In the genomic region with DNA sequence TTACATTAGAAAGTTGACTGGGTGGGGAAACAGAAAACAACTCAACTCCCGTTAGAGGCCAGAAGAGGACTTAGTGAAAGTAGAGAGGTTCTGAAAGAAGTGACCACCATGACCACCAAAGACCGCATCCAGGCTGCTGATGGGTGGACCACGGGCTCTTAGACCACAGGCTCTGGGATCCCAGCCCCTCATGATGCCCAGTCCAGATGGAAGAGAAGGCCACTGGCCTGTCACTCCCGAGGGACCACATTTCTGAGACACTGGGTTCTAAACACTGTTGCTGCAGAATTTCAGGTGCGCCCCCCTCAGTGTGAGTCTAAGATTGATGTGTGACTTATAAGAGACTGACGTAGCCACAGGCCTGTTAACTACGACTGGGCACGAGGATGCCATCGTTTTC, we compare ENCODE assay signal across 25 mouse cellular contexts. TPM values are rescaled to one million over a fixed set of nuclear protein-coding genes. Genes with fewer than 3 reads are reported as not detected.
DNase-seq lines count a peak whose midpoint lies in the region; ATAC-seq and TF ChIP-seq lines count a peak whose summit lies in the region.
"Had no signal": no experiment of that assay in that cellular context is flagged by ENCODE, and none has a peak within 500 bp of the region (broad histone marks: within the 10 kb centered on the region; RNA-seq: fewer than 3 reads in every experiment).

No protein-coding gene starts in this region.

- no peak for ATAC-seq in forebrain, postnatal 0 days
- ATAC-seq in midbrain, embryonic 12.5 days (ENCODE audit: low FRiP score, low read depth) = 0 out of 2 replicates have a peak, but pooled peaks have one; percentile 7
- ATAC-seq in midbrain, postnatal 0 days (ENCODE audit: low FRiP score) = no peak
- no peak for ATAC-seq in forebrain, embryonic 16.5 days
- ATAC-seq: intestine, embryonic 15.5 days had no signal

- DNase-seq in forebrain, embryonic 10.5 days (ENCODE audit: extremely low spot score, low spot score) = peak; percentile 32
- no peak for DNase-seq in forebrain, postnatal 0 days
- no peak for DNase-seq in midbrain, postnatal 0 days (ENCODE audit: low spot score)
- no peak for DNase-seq in cerebellum, postnatal 36 days
- no peak for DNase-seq in limb, embryonic 10.5 days (ENCODE audit: low spot score)
- DNase-seq: adrenal gland, postnatal 10 days; cerebellum, adult 2 months; cerebellum, postnatal 25 days; gastrocnemius, postnatal 36 days; heart, postnatal 4 days; kidney, postnatal 4 days; lung, embryonic 14.5 days; lung, postnatal 36 days; thymus, adult 18-20 months; thymus, postnatal 36 days had no signal

- H3K9ac ChIP-seq in forebrain, postnatal 0 days = no peak overlapping the region
- H3K9ac ChIP-seq in midbrain, embryonic 12.5 days (replicated peaks) = no peak overlapping the region
- H3K9ac ChIP-seq in midbrain, postnatal 0 days (replicated peaks; ENCODE audit: low read length, poor library complexity, severe bottlenecking) = no peak overlapping the region
- H3K9ac ChIP-seq in forebrain, embryonic 16.5 days (replicated peaks; ENCODE audit: low read depth, low read length) = no peak overlapping the region
- H3K9ac ChIP-seq: hindbrain, embryonic 15.5 days; intestine, embryonic 15.5 days; limb, embryonic 15.5 days; liver, embryonic 14.5 days; lung, embryonic 14.5 days; stomach, embryonic 15.5 days had no signal

- H3K9me3 ChIP-seq in forebrain, embryonic 10.5 days = no peaks in the 10 kb centered on the region
- H3K9me3 ChIP-seq in forebrain, postnatal 0 days (ENCODE audit: low read length) = no peaks in the 10 kb centered on the region
- peaks cover 4% of the 10 kb centered on the region; the same call in 1 of the 2 replicates for H3K9me3 ChIP-seq in midbrain, embryonic 12.5 days
- H3K9me3 ChIP-seq in midbrain, postnatal 0 days (ENCODE audit: low read length) = no peaks in the 10 kb centered on the region
- H3K9me3 ChIP-seq in forebrain, embryonic 16.5 days (ENCODE audit: control insufficient read depth, low read length) = no peaks in the 10 kb centered on the region
- no peaks in the 10 kb centered on the region for H3K9me3 ChIP-seq in limb, embryonic 10.5 days (replicated peaks)
- H3K9me3 ChIP-seq: hindbrain, embryonic 15.5 days; intestine, embryonic 15.5 days; limb, embryonic 15.5 days; stomach, embryonic 15.5 days had no signal

- no peak for TF ChIP-seq CTCF in forebrain, postnatal 0 days (IDR thresholded peaks at IDR 0.05; ENCODE audit: low read depth)
- TF ChIP-seq CTCF in midbrain, postnatal 0 days (IDR thresholded peaks at IDR 0.05) = no peak

- H3K4me3 ChIP-seq in forebrain, embryonic 10.5 days = peak overlapping the region; percentile 24
- no peak overlapping the region for H3K4me3 ChIP-seq in forebrain, postnatal 0 days (ENCODE audit: low read depth, low read length)
- H3K4me3 ChIP-seq in midbrain, embryonic 12.5 days = no peak overlapping the region
- no peak overlapping the region for H3K4me3 ChIP-seq in midbrain, postnatal 0 days (ENCODE audit: low read depth, low read length)
- H3K4me3 ChIP-seq in forebrain, embryonic 16.5 days (replicated peaks; ENCODE audit: low read length) = no peak overlapping the region
- H3K4me3 ChIP-seq in limb, embryonic 10.5 days = no peak overlapping the region
- H3K4me3 ChIP-seq: hindbrain, embryonic 15.5 days; intestine, embryonic 15.5 days; limb, embryonic 15.5 days; megakaryocyte, embryonic 14.5 days; myocyte; stomach, embryonic 15.5 days had no signal

- H3K4me1 ChIP-seq in forebrain, embryonic 10.5 days = peaks cover 45% of the 10 kb centered on the region
- peaks cover 9% of the 10 kb centered on the region; the same call in 1 of the 2 replicates for H3K4me1 ChIP-seq in forebrain, postnatal 0 days (ENCODE audit: insufficient read depth)
- peaks cover 29% of the 10 kb centered on the region for H3K4me1 ChIP-seq in midbrain, embryonic 12.5 days
- no peaks in the 10 kb centered on the region for H3K4me1 ChIP-seq in midbrain, postnatal 0 days (ENCODE audit: insufficient read depth, low read length)
- peaks cover 15% of the 10 kb centered on the region for H3K4me1 ChIP-seq in forebrain, embryonic 16.5 days (replicated peaks; ENCODE audit: control insufficient read depth, insufficient read depth, low read length)
- peaks cover 18% of the 10 kb centered on the region for H3K4me1 ChIP-seq in limb, embryonic 10.5 days
- H3K4me1 ChIP-seq: limb, embryonic 15.5 days; stomach, embryonic 15.5 days had no signal

- H3K4me2 ChIP-seq in forebrain, postnatal 0 days (ENCODE audit: low read depth) = no peak overlapping the region
- peak overlapping the region; percentile 7; the same call in 1 of the 2 replicates for H3K4me2 ChIP-seq in midbrain, embryonic 12.5 days (replicated peaks)
- no peak overlapping the region for H3K4me2 ChIP-seq in midbrain, postnatal 0 days (ENCODE audit: low read depth, low read length, poor library complexity, severe bottlenecking)
- no peak overlapping the region for H3K4me2 ChIP-seq in forebrain, embryonic 16.5 days (ENCODE audit: low read length)
- H3K4me2 ChIP-seq: hindbrain, embryonic 15.5 days; intestine, embryonic 15.5 days; limb, embryonic 15.5 days; lung, embryonic 14.5 days; stomach, embryonic 15.5 days had no signal

- no peaks in the 10 kb centered on the region for H3K27me3 ChIP-seq in forebrain, embryonic 10.5 days (ENCODE audit: poor library complexity, severe bottlenecking)
- no peaks in the 10 kb centered on the region for H3K27me3 ChIP-seq in forebrain, postnatal 0 days (ENCODE audit: insufficient read depth, low read length)
- H3K27me3 ChIP-seq in midbrain, embryonic 12.5 days = peaks cover 13% of the 10 kb centered on the region
- no peaks in the 10 kb centered on the region for H3K27me3 ChIP-seq in midbrain, postnatal 0 days (ENCODE audit: insufficient read depth, low read length)
- H3K27me3 ChIP-seq in forebrain, embryonic 16.5 days (replicated peaks; ENCODE audit: control insufficient read depth, insufficient read depth, low read length) = no peaks in the 10 kb centered on the region
- H3K27me3 ChIP-seq in limb, embryonic 10.5 days (ENCODE audit: low read depth, poor library complexity, severe bottlenecking) = no peaks in the 10 kb centered on the region
- H3K27me3 ChIP-seq: intestine, embryonic 15.5 days; limb, embryonic 15.5 days; stomach, embryonic 15.5 days had no signal

- H3K36me3 ChIP-seq in forebrain, embryonic 10.5 days (replicated peaks) = no peaks in the 10 kb centered on the region
- no peaks in the 10 kb centered on the region for H3K36me3 ChIP-seq in forebrain, postnatal 0 days (ENCODE audit: insufficient read depth)
- no peaks in the 10 kb centered on the region for H3K36me3 ChIP-seq in midbrain, embryonic 12.5 days
- no peaks in the 10 kb centered on the region for H3K36me3 ChIP-seq in midbrain, postnatal 0 days (ENCODE audit: insufficient read depth, low read length)
- H3K36me3 ChIP-seq in forebrain, embryonic 16.5 days (ENCODE audit: control insufficient read depth, insufficient read depth) = no peaks in the 10 kb centered on the region
- no peaks in the 10 kb centered on the region for H3K36me3 ChIP-seq in limb, embryonic 10.5 days
- H3K36me3 ChIP-seq: hindbrain, embryonic 15.5 days; intestine, embryonic 15.5 days; limb, embryonic 15.5 days; stomach, embryonic 15.5 days had no signal

- 65% methylated on average over 9 of the region's 9 CpGs for WGBS in forebrain, embryonic 10.5 days
- 47% methylated on average over 9 of the region's 9 CpGs for WGBS in forebrain, postnatal 0 days
- 67% methylated on average over 9 of the region's 9 CpGs for WGBS in midbrain, embryonic 12.5 days
- 73% methylated on average over 9 of the region's 9 CpGs for WGBS in midbrain, postnatal 0 days
- WGBS in forebrain, embryonic 16.5 days = 40% methylated on average over 9 of the region's 9 CpGs
- 87% methylated on average over 9 of the region's 9 CpGs for WGBS in limb, embryonic 10.5 days

- peak overlapping the region; percentile 90 for H3K27ac ChIP-seq in forebrain, embryonic 10.5 days
- H3K27ac ChIP-seq in forebrain, postnatal 0 days (ENCODE audit: low read depth, low read length) = no peak overlapping the region
- peak overlapping the region; percentile 68 for H3K27ac ChIP-seq in midbrain, embryonic 12.5 days (replicated peaks)
- no peak overlapping the region for H3K27ac ChIP-seq in midbrain, postnatal 0 days (ENCODE audit: low read depth, low read length)
- H3K27ac ChIP-seq in forebrain, embryonic 16.5 days (ENCODE audit: low read length) = peak overlapping the region; percentile 77
- H3K27ac ChIP-seq in limb, embryonic 10.5 days = no peak overlapping the region
- H3K27ac ChIP-seq: hindbrain, embryonic 15.5 days; intestine, embryonic 15.5 days; limb, embryonic 15.5 days; liver, embryonic 14.5 days; stomach, embryonic 15.5 days had no signal

RNA-seq across cellular contexts. Expression of a gene that starts 5.2 kb away (rescaled TPM):
- 71.6 and 74.4 TPM in 2 replicates for polyA plus RNA-seq in forebrain, embryonic 10.5 days (2016; fragmentation: Nextera tagmentation; extraction: Ambion mirVana)
- total RNA-seq in forebrain, postnatal 0 days (2014; rRNA removed) = 80.3 and 83.2 TPM in 2 replicates
- polyA plus RNA-seq in forebrain, postnatal 0 days (2015; fragmentation: Nextera tagmentation; extraction: Ambion mirVana) = 41.1 and 47.9 TPM in 2 replicates
- 77.0 and 78.1 TPM in 2 replicates for polyA plus RNA-seq in midbrain, embryonic 12.5 days (2016; fragmentation: Nextera tagmentation; extraction: Ambion mirVana)
- 53.0 and 75.3 TPM in 2 replicates for total RNA-seq in midbrain, postnatal 0 days (2014; rRNA removed)
- polyA plus RNA-seq in midbrain, postnatal 0 days (2015; fragmentation: Nextera tagmentation; extraction: Ambion mirVana) = 48.8 and 49.5 TPM in 2 replicates
- polyA plus RNA-seq in forebrain, embryonic 16.5 days (2015; fragmentation: Nextera tagmentation; extraction: Ambion mirVana) = 85.2 and 89.8 TPM in 2 replicates
- 66.0 and 71.8 TPM in 2 replicates for polyA plus RNA-seq in limb, embryonic 10.5 days (2016; fragmentation: Nextera tagmentation; extraction: Ambion mirVana)

RNA-seq across cellular contexts. Expression of a gene that starts 47.9 kb away (rescaled TPM):
- 29.9 and 30.4 TPM in 2 replicates for polyA plus RNA-seq in forebrain, embryonic 10.5 days (2016; fragmentation: Nextera tagmentation; extraction: Ambion mirVana)
- 15.3 and 27.9 TPM in 2 replicates for total RNA-seq in forebrain, postnatal 0 days (2014; rRNA removed)
- 20.3 and 24.0 TPM in 2 replicates for polyA plus RNA-seq in forebrain, postnatal 0 days (2015; fragmentation: Nextera tagmentation; extraction: Ambion mirVana)
- 21.3 and 23.3 TPM in 2 replicates for polyA plus RNA-seq in midbrain, embryonic 12.5 days (2016; fragmentation: Nextera tagmentation; extraction: Ambion mirVana)
- total RNA-seq in midbrain, postnatal 0 days (2014; rRNA removed) = 19.0 and 22.2 TPM in 2 replicates
- 25.0 and 26.2 TPM in 2 replicates for polyA plus RNA-seq in midbrain, postnatal 0 days (2015; fragmentation: Nextera tagmentation; extraction: Ambion mirVana)
- 23.8 and 30.4 TPM in 2 replicates for polyA plus RNA-seq in forebrain, embryonic 16.5 days (2015; fragmentation: Nextera tagmentation; extraction: Ambion mirVana)
- polyA plus RNA-seq in limb, embryonic 10.5 days (2016; fragmentation: Nextera tagmentation; extraction: Ambion mirVana) = 30.3 and 33.0 TPM in 2 replicates

RNA-seq across cellular contexts. Expression of a gene that starts 48.0 kb away (rescaled TPM):
- polyA plus RNA-seq in forebrain, embryonic 10.5 days (2016; fragmentation: Nextera tagmentation; extraction: Ambion mirVana) = 0.31 and 0.42 TPM in 2 replicates
- 2.5 and 4.3 TPM in 2 replicates for total RNA-seq in forebrain, postnatal 0 days (2014; rRNA removed)
- 0.45 and 0.85 TPM in 2 replicates for polyA plus RNA-seq in forebrain, postnatal 0 days (2015; fragmentation: Nextera tagmentation; extraction: Ambion mirVana)
- polyA plus RNA-seq in midbrain, embryonic 12.5 days (2016; fragmentation: Nextera tagmentation; extraction: Ambion mirVana) = 0.22 and 0.43 TPM in 2 replicates
- 4.6 and 4.9 TPM in 2 replicates for total RNA-seq in midbrain, postnatal 0 days (2014; rRNA removed)
- polyA plus RNA-seq in midbrain, postnatal 0 days (2015; fragmentation: Nextera tagmentation; extraction: Ambion mirVana) = 1.1 and 1.4 TPM in 2 replicates
- polyA plus RNA-seq in forebrain, embryonic 16.5 days (2015; fragmentation: Nextera tagmentation; extraction: Ambion mirVana) = 0.37 and 0.76 TPM in 2 replicates
- polyA plus RNA-seq in limb, embryonic 10.5 days (2016; fragmentation: Nextera tagmentation; extraction: Ambion mirVana) = 0.34 and 0.43 TPM in 2 replicates
- total RNA-seq: gastrocnemius, adult 18-20 months; gastrocnemius, postnatal 36 days had no signal

Comparison
In these comparisons a context has a peak if more than half of its experiments do, and no peak if none do; other contexts are left out.
1. H3K27ac ChIP-seq: peak in forebrain, embryonic 10.5 days (single experiment), midbrain, embryonic 12.5 days (single experiment) and forebrain, embryonic 16.5 days (single experiment); none in forebrain, postnatal 0 days (single experiment), midbrain, postnatal 0 days (single experiment) and limb, embryonic 10.5 days (single experiment).